Mouse (Mus musculus): Measurements from ENCODE around the gene Wnt10b.
A peak's percentile ranks its signal among the peaks of the same experiment; 100 is the strongest.
"Not testable (repeated sequence)": the region's sequence is repeated elsewhere in the genome, so short reads cannot be mapped to it uniquely, and the experiment has no call there.

Gene Wnt10b

DNA sequence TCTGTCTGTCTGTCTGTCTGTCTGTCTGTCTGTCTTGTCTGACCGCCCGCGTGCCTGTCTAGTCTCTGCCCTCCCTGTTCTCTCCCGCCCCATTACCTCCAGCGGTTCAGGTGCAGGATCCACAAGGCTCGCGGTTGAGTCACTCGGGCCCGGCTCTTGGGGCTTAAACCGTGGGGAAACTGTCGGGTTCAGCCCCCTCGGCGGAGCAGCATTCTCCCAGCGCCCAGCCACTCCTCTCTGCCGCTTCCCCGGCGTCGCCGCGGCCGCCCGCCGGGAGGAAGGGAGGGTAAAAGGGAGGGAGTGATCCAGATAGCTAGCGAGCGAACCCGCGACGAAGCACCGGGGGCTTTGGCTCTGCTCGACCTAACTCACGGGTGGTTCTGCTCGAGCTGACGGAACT, at the start of gene Wnt10b:
Gene Wnt10b (minus strand): TSS at position 389 of the 400 bp plus-strand sequence.
- no peak for DNase-seq

DNA sequence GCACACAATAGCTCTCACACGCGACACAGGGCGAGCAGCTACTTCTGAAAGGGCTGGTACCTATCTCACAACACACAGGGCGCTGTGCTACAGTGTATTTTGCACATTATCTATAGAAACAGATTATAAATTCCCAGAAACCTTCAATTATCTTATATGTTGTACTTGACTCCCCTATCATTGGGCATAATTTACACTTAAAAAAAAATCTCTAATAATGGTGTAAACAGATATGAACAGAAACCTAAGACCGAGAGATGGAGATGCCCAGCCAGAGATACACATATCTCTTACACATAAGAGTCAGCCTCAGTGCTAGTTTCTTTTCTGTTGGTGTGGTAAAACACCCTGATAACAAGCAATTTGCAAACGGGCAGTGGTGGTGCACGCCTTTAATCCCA, 49.7 kb upstream of the Wnt10b start:
- no peak for DNase-seq

DNA sequence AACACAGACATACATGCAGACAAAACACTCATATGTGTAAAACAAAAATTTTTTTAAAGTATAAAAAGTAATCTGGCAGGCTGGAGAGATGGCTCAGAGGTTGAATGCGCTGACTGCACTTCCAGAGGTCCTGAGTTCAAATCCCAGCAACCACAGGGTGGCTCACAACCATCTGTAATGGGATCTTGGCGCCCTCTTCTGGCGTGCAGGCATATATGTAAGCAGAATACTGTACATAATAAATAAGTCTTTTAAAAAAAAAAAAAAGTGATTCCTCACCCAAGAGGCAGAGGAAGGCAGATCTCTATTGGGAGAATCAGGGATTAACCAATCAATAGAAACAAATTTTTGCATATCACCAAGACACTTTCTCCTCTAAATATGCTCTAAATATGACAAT, 45.5 kb upstream of the Wnt10b start:
- DNase-seq, result no peak

DNA sequence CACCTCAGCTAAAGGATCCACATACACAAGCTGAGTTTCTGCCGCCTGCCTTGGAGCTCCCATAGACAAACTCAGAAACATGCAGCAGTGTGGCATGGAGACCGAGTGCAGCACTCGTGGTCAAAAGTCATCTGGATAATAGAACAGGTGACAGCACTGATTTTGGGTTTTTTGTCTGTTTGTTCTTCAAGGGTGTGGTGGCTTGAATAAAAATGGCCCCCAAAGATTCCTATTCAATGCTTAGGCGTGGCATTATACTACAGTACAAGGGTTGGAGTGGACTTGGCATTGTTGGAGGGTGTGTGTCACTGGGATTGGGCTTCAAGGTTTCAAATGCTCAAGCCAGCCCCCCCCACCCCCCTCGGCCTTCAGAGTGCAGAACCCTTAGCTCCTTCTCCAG, 44.2 kb upstream of the Wnt10b start:
- DNase-seq, result no peak

DNA sequence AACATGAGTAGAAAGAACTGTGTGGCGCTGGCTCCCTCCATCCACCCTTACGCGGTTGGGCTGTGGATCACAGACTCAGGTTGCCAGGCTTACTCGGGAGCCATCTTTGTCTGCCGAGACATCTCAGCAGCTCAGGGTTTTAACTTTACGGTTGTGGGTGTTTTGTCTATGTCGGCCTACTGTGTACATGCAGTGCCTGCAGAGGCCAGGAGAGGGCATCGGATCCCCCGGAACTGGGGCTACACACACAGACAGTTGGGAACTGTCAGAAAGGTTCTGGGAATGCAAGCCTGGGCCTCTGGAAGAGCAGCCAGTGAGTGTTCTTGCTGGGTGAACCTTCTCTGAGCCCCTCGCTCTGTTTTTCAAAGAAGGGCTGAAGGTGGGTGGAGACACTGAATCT, 43.5 kb upstream of the Wnt10b start:
- DNase-seq, result no peak

DNA sequence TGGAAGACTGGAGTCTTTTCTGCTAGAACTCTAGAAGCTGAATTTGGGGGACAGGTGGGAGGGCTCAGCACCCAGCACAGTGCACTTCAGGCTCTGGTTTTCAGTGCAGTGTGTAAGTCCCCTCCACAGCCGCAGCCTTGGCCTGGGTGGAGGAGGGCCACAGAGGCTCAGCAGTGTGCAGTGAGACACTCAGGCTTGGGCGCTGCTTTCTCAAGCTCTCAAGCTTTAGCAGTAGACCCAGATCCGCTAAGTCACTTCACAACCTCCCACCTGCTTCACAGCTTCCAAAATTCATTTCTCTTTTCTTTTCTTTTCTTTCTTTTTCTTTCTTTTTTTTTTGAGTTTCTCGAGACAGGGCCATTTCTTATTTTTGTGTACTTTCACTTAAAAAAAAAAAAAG, 43.0 kb upstream of the Wnt10b start:
- DNase-seq, result no peak

DNA sequence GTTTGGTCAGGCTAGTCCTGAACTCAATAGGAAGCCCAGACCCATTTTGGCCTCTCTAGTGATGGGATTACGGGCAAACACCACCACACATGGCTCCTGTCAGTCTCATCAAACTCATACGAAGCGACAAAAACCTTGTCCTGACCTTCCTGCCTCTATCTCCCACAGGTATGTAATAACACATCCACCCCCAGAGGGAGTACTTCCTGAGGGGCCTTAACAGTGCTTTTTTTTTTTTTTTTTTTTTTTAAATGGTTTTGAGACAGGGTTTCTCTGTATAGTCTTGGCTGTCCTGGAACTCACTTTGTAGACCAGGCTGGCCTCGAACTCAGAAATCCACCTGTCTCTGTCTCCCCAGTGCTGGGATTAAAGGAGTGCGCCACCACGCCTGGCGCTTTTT, 40.2 kb upstream of the Wnt10b start:
- DNase-seq, result no peak

DNA sequence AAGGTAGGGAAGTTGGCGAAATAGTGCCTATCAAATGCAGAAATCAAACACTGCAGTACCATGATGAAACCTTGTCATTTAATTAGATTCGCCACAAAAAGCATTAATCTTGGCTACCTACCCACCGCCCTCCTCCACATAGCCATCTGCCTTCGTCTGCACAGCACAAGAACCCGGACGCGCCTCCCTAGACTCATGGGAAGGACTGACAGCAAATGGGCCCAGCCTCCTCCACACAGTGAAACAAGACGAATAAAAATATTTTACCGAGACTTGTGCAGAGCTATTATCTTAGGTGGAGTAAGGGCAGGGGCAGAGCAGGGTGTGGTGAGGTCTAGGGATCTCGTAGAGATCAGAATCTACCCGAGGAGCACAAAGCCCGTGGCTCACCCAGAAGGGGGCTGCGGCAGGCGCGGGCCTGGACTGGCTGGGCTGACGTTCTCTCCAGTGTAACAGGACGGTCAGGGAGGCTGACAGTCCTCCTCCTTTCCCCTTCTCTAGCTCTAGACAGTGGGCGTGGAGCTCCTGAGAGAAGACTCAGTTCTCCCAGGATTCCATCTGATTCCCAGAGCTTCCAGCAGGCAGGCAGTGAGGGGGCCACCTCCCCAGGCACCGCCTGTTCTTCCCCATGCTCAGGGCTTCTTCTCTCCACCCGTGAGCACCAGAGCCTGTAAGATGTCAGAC, 34.9 kb upstream of the Wnt10b start:
- peak in 1 of 2 experiments; percentile 44 for DNase-seq

DNA sequence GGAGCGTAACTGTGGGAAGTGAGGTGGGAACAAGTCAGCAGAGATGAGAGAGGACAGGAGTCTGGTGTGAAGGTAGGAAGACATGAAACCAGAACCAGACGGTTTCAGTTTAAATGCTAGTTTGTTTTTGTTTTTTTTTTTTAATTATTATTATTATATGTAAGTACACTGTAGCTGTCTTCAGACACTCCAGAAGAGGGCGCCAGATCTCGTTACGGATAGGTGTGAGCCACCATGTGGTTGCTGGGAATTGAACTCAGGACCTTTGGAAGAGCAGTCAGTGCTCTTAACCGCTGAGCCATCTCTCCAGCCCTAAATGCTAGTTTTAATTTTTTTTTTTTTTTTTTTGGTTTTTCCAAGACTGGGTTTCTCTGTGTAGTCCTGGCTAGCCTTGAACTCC, 32.3 kb upstream of the Wnt10b start:
- not testable (repeated sequence) for DNase-seq

DNA sequence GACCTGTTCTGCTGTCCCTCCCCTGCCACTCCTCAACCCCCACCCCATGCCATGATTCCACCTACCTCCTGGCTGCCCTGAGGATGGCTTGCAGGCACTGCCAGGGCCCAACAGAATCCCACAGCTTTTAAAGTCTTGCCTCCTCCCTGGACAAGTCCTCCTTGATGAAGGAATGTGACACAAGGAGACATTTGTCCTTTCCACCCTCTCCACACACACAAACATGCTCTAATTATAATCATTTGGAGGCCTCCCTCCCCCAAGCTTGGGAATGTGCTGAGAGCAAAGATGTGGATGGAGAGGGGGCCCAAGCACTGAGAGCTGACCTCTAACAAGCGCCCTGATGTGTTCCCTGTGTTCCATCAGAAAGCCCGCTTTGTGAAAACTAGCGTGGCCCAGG, 31.4 kb upstream of the Wnt10b start, which contains the start of gene Ddn:
Gene Ddn (minus strand): TSS at position 101 of the 400 bp plus-strand sequence.
- DNase-seq, result no peak

DNA sequence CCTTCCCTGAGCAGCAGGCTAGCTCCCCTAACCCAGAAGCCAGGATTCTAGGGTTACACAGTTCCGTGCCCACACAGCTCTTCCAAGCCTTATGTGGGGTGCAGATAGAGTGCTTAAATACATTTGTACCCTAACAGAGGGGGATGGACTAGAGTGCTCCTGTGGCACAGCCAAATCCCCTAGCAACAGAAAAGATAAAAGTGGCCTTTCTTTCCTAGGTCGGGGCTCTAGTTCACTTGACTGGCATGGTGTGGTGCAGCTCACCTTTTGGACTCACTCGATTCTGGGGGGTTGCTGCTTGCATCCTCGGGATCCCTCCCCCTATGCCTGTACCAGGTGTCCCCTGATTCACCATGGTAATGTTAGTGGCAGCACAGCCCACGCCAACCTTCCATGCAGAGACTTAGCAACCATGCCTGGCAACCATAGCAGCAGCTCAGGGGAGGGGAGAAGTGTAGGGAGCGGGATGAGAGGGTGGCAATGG, 30.7 kb upstream of the Wnt10b start:
- DNase-seq, result no peak

DNA sequence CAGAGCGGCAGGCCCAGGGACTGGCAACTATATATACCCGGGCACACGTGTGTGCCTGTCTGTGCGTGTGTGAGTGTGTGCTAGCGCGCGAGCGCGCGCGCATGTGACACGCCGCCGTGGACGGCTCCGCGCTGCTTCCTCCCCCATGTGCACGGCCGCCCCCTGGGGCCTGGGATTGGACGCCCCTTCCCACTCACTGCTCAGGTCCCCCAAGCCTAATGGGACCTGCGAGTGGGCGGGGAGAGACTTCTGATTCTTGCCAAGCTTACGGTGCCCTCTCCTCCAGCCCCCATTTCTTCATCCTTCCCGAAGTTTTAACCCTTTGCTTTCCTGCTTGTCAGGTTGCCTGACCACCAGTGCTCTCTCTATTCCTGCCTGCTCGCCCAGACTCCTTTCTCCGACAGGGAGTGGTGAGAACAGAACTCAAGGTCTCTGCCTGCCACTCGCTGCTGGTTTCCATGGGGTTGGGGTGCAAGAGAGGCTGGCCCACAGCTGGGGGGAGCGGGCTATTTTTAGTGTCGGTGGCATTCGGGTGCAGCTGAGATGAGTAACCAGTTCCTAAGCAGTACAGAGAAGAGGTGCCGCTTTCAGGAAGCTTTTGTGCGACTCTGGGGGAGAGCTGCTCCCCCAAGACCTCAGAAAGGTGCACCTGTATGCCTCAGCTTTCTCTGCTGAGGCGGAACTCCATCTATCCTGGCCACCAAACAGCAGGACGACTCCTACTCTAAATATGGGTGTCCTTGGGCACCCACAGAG, 30.1 kb upstream of the Wnt10b start:
- DNase-seq, result peak in 1 of 2 experiments; percentile 51

DNA sequence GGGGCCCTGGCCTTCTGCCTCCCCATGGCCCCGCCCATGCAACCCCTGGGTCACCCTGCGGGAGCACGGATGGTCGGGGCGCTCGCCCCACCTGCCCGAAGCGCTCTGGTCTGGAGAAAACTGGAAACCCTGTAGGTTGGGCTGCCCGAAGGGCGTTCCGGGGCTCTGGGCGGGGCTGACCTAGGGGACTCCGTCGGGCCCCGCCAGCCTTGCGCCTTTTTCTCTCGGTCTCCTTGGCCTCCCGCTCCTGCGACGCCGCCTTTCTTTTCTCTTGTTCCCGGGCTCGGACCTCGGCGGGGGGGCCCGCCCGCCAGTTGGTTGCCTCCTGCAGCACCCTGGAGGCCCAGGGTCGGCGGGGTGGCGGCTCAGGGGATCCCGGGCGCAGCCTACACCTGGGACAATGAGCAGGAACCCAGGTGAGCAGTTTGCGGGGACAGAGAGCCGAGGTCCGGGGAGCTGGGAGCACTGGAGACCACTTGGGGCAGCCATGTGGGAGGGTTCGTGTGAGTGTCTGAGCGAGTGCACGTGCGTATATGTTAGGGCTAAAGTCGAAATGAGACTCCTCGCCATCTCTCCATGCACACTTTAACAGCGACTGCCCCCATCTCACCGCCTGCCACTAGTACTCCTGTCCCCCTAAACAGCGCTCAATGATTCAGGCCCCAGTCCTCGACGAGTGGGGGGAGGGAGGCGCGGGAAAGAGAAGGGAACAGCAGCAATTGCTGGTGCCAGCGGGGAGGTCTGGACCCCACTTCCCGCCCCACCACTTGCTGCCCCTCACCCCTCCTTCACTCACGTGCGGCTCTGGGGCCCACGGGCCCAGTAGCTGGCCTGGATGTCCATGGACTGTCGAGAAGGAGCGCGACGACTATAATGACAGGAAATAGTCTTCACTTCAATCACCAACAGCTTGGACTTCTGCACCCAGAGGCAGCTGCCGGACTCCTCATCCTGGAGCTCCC, 29.1 kb upstream of the Wnt10b start:
- peak; percentile 23 to 67 for DNase-seq

DNA sequence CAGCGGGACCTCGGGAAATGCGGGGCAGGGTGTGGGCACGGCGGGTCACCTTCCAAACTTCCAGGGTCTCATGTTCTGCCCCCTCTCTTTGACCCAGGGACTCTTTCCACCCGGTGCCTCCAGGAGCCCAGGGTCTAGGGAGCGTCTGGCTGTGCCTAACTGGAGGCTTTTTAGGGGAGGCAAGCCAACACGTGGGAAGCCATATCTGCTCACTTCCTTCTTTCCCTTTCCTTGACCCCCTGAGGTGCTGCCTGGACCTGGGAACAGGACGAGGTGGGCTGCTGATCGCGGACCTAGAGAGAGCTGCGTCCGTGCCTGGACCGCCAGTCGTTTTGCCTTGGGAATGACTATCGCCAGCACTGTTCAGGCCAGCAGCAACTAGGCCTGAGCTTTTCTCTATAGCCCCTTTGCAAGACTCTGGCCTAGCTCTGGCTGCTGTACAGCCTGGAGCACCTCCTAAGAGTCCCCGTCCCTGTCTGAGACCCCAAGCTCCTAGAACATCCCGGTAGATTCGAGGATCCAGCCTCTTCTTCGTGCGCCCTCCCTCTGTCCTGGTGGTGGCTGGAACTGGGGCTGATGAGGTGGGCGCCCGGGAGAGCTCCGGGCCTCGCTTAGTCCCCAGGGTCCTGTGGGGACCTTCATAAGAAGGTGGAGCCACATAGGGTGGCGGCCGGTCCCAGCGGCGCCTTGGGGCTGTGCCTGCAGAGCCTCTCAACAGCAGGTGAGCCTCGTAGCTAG, 28.3 kb upstream of the Wnt10b start:
- no peak for DNase-seq

DNA sequence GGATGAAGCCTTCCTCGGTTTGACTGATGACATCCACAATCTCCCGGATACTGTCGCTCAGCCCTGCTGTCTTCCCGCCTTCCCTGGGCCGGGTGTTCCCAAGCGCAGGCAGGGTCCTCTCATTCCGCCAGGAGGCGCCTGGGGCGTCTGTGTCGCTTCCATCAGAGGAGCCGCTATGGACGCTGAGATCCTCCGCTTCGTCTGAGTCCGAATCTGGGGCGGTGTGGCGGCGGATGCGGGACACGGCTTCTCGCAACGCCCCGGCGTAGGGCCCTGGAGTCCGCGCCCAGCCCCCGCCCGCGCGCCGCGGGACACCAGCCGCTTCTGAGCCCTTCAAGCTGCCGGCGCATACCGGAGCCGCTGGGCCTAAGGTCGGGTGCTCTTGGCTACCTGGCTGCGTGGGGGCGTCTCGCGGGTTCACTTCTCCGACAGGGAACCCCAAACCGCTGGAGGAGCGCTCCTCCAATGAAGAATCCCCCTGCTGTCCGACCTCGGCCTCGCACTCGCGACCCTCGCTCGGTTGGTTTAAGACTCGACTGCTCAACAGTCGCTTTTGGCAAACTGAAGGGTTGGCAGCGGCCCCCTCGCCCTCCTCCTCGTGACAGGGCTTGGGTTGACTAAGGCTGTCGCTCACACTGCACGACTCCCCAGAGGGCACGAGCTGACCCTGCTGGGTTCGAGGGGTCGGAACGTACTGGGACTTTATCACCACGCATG, 27.5 kb upstream of the Wnt10b start:
- DNase-seq, result peak; percentile 78 to 79

DNA sequence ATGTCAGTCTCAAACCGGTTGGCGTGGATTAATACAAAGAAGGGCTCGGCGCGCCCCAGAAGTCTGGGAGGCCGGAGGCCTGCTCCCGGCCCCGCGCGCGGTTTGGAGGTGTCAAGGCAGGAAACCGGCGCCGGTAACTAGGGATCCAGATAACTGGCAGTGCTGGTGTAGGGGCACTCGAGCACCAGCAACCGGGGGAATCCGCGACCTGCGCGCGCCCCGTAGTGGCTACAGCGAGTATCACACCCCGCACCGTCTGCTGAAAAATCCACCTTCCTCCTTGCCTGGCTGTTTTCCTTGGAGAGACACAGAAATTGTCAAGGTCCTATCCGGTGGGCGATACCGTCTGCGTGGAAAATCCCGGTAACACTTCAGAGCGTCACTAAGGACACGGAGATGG, 26.1 kb upstream of the Wnt10b start:
- peak; percentile 84 to 88 for DNase-seq

DNA sequence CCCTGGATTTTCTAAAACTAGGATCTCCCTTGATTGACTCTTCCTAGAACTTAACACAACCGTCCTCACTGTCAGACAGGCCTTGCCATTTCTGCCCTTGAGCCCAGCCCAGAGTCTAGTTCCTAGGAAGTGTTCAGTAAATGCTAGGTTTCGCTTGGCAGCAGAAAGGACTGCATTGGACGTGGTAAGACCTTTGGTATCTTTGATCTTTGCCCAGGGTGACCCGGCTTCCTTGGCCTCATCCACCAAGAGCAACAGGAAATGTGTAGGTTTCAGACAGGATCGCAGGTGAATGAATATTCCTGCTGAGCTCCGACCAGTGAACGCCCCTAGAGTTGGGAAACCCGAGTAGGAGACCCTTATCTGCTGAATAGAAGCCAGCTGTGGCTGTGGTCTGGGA, 25.0 kb upstream of the Wnt10b start:
- DNase-seq, result peak; percentile 44 to 60

DNA sequence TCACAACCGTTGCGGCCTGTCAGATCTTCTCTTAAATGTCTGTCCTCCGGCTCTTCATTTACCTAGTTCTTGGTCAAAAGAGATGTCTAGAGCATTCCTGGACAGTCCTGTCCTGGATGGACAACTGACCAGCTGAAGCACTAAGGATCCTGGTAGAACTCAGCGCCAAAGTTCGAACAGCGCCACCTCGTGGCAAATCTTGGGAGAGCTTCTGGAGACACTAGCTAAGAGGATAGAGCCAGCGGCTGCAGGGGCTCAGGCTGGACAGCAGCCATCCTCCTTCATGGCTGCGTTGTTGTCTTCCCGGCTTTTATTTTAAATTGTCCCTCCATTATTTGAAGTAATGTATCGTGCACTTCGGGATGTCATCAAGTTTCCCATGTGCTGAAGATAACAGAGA, 21.4 kb upstream of the Wnt10b start:
- DNase-seq, result peak; percentile 77 to 90

DNA sequence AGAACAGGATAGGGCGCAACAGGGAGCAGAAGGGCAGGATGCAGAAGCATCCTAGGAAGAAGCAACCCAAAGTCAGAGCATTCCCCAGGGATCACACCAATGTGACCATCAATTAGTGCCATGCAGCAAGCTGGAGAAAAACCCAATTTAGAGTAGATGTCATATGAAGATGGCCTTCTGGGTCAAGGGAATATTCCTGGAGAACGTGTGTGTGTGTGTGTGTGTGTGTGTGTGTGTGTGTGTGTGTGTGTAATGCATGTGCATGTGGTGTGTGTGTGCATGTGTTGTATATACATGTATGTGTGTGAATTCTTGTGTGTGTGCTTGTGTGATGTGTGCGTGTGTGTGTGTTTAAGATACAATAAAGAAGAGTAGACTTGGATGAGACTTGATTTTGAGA, 21.0 kb upstream of the Wnt10b start:
- DNase-seq, result no peak

DNA sequence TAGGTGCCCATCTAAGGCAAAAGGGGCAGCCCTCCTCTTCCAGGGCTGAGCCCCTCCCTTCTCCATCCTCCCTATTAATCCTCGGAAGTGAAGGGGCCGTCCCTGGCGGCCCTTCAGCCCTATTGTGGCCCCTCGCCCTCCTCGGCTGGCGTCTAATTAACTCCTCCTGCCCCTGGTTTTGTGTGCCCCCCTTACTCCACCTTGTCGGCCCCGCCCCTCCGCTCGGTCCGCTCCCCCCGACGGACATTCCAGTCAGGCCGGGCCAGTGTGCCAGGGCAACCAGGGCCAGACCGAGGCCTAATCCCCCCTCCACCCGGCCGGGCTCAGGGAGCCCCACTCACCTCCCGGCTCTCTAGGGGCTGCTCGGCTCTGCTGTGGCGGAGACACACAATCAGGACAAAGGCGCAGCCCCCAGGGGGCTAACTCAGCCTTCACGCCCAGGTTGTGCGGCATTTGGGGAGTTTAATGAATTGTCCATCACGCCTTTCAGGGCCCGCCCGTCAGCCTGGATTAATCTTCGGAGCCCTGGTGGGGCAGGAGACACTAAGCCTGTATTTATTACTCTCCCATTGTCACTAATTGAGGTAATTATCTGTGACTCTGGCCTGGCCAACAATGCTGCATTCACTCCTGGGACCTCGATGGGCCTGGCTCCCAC, 20.0 kb upstream of the Wnt10b start:
- no peak for DNase-seq
